Mouse (Mus musculus): ENCODE data around the gene 1500009C09Rik. TPM values are rescaled to one million over a fixed set of nuclear protein-coding genes. Genes with fewer than 3 reads are reported as not detected.

1500009C09Rik gene
- total RNA-seq, 2 experiments from 2014 or later: not detected

Other genes with a start within 250 kb of the 1500009C09Rik start
- gene Desi1, start 218.5 kb upstream of the 1500009C09Rik start, total RNA-seq (2021): 10 to 100 TPM; 27.1 to 27.4 TPM
- gene Snu13, start 204.8 kb upstream of the 1500009C09Rik start, total RNA-seq (2021): 10 to 100 TPM; 63.4 to 69.5 TPM
- not detected for gene 4930407I10Rik, start 193.2 kb upstream of the 1500009C09Rik start, total RNA-seq (2021)
- gene Mei1, start 182.4 kb upstream of the 1500009C09Rik start, total RNA-seq (2021): not detected
- 1 to 10 TPM; 6.1 to 8.3 TPM for gene Ccdc134, start 124.5 kb upstream of the 1500009C09Rik start, total RNA-seq (2021)
- gene Srebf2, start 105.2 kb upstream of the 1500009C09Rik start, total RNA-seq (2021): 10 to 100 TPM; 79.0 to 84.5 TPM
- gene Shisa8, start 39.6 kb upstream of the 1500009C09Rik start, total RNA-seq (2021): under 1 TPM; 0.52 to 0.95 TPM
- under 1 TPM; 0.36 to 0.41 TPM for gene Tnfrsf13c, start 28.0 kb upstream of the 1500009C09Rik start, total RNA-seq (2021)
- gene Cenpm, start 7.6 kb upstream of the 1500009C09Rik start, total RNA-seq (2021): 10 to 100 TPM; 23.8 to 24.7 TPM
- gene Sept3, start 22.5 kb downstream of the 1500009C09Rik start, total RNA-seq (2021): 1 to 10 TPM; 1.3 to 1.9 TPM
- gene Wbp2nl, start 46.6 kb downstream of the 1500009C09Rik start, total RNA-seq (2021): under 1 TPM; 0.43 TPM
- gene Naga, start 86.5 kb downstream of the 1500009C09Rik start, total RNA-seq (2021): 10 to 100 TPM; 40.0 to 41.1 TPM
- 1 to 10 TPM; 3.7 to 4.8 TPM for gene Pheta2, start 86.5 kb downstream of the 1500009C09Rik start, total RNA-seq (2021)
- gene Smdt1, start 86.6 kb downstream of the 1500009C09Rik start, total RNA-seq (2021): 100 to 1,000 TPM; 176 to 206 TPM
- 100 to 1,000 TPM; 438 to 494 TPM for gene Ndufa6, start 101.9 kb downstream of the 1500009C09Rik start, total RNA-seq (2021)
- 10 to 100 TPM; 15.0 to 17.1 TPM for gene Cyp2d22, start 127.9 kb downstream of the 1500009C09Rik start, total RNA-seq (2021)
- gene Cyp2d11, start 141.6 kb downstream of the 1500009C09Rik start, total RNA-seq (2021): under 1 TPM in 1 of 2 experiments, not detected in 1; 0.16 TPM
- not detected for gene Cyp2d10, start 154.8 kb downstream of the 1500009C09Rik start, total RNA-seq (2021)
- gene Cyp2d9, start 181.0 kb downstream of the 1500009C09Rik start, total RNA-seq (2021): under 1 TPM in 1 of 2 experiments, not detected in 1; 0.26 TPM

Measured in heart, postnatal 4 days (tissue).